In the genomic region with DNA sequence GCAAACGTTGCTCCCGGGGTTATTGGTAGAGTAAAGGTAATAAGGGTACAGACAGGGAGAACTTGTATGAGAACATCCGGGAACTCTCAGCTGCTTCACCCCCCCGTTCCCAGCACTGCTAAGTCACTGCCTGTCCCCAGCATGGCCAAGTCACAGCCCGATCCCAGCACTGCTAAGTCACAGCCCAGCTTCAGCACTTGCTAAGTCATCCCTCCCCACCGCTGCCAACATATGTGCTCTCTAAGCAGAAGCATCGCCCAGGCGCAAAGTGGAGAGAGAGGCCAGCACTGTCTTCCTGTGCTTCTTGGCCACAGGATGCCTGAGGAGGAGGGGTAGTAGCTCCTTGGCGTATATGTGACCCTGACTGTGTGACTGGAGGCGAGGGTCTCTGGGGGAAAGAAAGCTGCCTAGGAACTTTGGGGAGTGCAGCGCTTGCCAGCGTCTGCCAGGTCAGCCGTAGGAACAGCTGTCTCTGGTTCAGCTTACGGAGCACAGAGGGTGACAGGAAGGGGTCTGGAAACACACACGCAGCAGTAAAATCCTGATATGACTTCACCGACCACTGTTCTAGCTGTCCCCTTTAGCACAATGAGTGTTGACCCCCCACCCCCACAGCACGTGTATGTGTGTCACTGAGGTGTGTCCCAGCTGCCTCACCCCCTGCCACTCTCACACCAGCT, we compare ENCODE assay signal across 8 mouse cellular contexts. TPM values are rescaled to one million over a fixed set of nuclear protein-coding genes. Genes with fewer than 3 reads are reported as not detected.
A peak's percentile ranks its signal among the peaks of the same experiment; 100 is the strongest.
DNase-seq lines count a peak whose midpoint lies in the region; ATAC-seq lines count a peak whose summit lies in the region.

No protein-coding gene starts in this region.

- ATAC-seq in embryonic facial prominence, embryonic 14.5 days (ENCODE audit: low read depth): peak; percentile 41; the same call in 1 of the 2 replicates
- peak; percentile 63; the same call in 1 of the 2 replicates for ATAC-seq in heart, embryonic 12.5 days (ENCODE audit: insufficient number of reproducible peaks, low FRiP score)
- peak; percentile 86 for ATAC-seq in liver, embryonic 13.5 days (ENCODE audit: low read depth)
- ATAC-seq in midbrain, embryonic 15.5 days (replicated peaks): no peak

- no peaks in the 10 kb centered on the region for H3K27me3 ChIP-seq in embryonic facial prominence, embryonic 14.5 days (replicated peaks; ENCODE audit: control insufficient read depth, insufficient read depth, low read length)
- H3K27me3 ChIP-seq in heart, embryonic 12.5 days (replicated peaks): no peaks in the 10 kb centered on the region
- H3K27me3 ChIP-seq in liver, embryonic 13.5 days: 0 out of 2 replicates have a peak, but pooled peaks cover 3% of the 10 kb centered on the region
- no peaks in the 10 kb centered on the region for H3K27me3 ChIP-seq in midbrain, embryonic 15.5 days (replicated peaks)

- no peak overlapping the region for H3K4me2 ChIP-seq in embryonic facial prominence, embryonic 14.5 days (ENCODE audit: low read depth, low read length)
- H3K4me2 ChIP-seq in heart, embryonic 12.5 days: peak overlapping the region; percentile 46
- peak overlapping the region; percentile 17; the same call in 1 of the 2 replicates for H3K4me2 ChIP-seq in liver, embryonic 13.5 days
- no peak overlapping the region for H3K4me2 ChIP-seq in midbrain, embryonic 15.5 days

- H3K9me3 ChIP-seq in embryonic facial prominence, embryonic 14.5 days (ENCODE audit: control insufficient read depth, low read length): no peaks in the 10 kb centered on the region
- no peaks in the 10 kb centered on the region for H3K9me3 ChIP-seq in heart, embryonic 12.5 days (replicated peaks)
- no peaks in the 10 kb centered on the region for H3K9me3 ChIP-seq in liver, embryonic 13.5 days (replicated peaks)
- H3K9me3 ChIP-seq in midbrain, embryonic 15.5 days: no peaks in the 10 kb centered on the region

- 39% methylated on average over 17 of the region's 17 CpGs for WGBS in embryonic facial prominence, embryonic 14.5 days
- WGBS in heart, embryonic 12.5 days: 28% methylated on average over 17 of the region's 17 CpGs
- WGBS in liver, embryonic 13.5 days (ENCODE audit: insufficient replicate concordance): 27% methylated on average over 17 of the region's 17 CpGs
- 70% methylated on average over 17 of the region's 17 CpGs for WGBS in midbrain, embryonic 15.5 days

- 0 out of 2 replicates have a peak overlapping the region, but pooled peaks have one; percentile 28 for H3K27ac ChIP-seq in embryonic facial prominence, embryonic 14.5 days (replicated peaks; ENCODE audit: low read depth, low read length)
- no peak overlapping the region for H3K27ac ChIP-seq in heart, embryonic 12.5 days (ENCODE audit: poor library complexity, severe bottlenecking)
- H3K27ac ChIP-seq in liver, embryonic 13.5 days: 0 out of 2 replicates have a peak overlapping the region, but pooled peaks have one; percentile 18
- no peak overlapping the region for H3K27ac ChIP-seq in midbrain, embryonic 15.5 days

- H3K9ac ChIP-seq in embryonic facial prominence, embryonic 14.5 days (ENCODE audit: low read depth, low read length): no peak overlapping the region; the same call in 1 of the 2 replicates
- H3K9ac ChIP-seq in heart, embryonic 12.5 days: peak overlapping the region; percentile 27; the same call in 1 of the 2 replicates
- H3K9ac ChIP-seq in liver, embryonic 13.5 days: no peak overlapping the region
- H3K9ac ChIP-seq in midbrain, embryonic 15.5 days: no peak overlapping the region

- H3K36me3 ChIP-seq in embryonic facial prominence, embryonic 14.5 days (ENCODE audit: control insufficient read depth, insufficient read depth, low read length): 0 out of 2 replicates have a peak, but pooled peaks cover 37% of the 10 kb centered on the region
- no peaks in the 10 kb centered on the region for H3K36me3 ChIP-seq in heart, embryonic 12.5 days
- H3K36me3 ChIP-seq in liver, embryonic 13.5 days: no peaks in the 10 kb centered on the region
- H3K36me3 ChIP-seq in midbrain, embryonic 15.5 days (replicated peaks): peaks cover 17% of the 10 kb centered on the region; the same call in 1 of the 2 replicates

- H3K4me1 ChIP-seq in embryonic facial prominence, embryonic 14.5 days (ENCODE audit: control insufficient read depth, insufficient read depth, low read length): no peaks in the 10 kb centered on the region; the same call in 1 of the 2 replicates
- H3K4me1 ChIP-seq in heart, embryonic 12.5 days (replicated peaks): peaks cover 34% of the 10 kb centered on the region
- peaks cover 32% of the 10 kb centered on the region for H3K4me1 ChIP-seq in liver, embryonic 13.5 days (replicated peaks)
- H3K4me1 ChIP-seq in midbrain, embryonic 15.5 days: no peaks in the 10 kb centered on the region

- H3K4me3 ChIP-seq in embryonic facial prominence, embryonic 14.5 days (ENCODE audit: low read depth, low read length): no peak overlapping the region
- no peak overlapping the region for H3K4me3 ChIP-seq in heart, embryonic 12.5 days
- H3K4me3 ChIP-seq in liver, embryonic 13.5 days (replicated peaks): no peak overlapping the region
- H3K4me3 ChIP-seq in midbrain, embryonic 15.5 days: no peak overlapping the region

- peak; percentile 60 to 62 for DNase-seq in left cerebral cortex, adult 18-20 months (ENCODE audit: low spot score in 2 of 2)
- no peak for DNase-seq in left cerebral cortex, adult 11 months (ENCODE audit: low spot score)
- DNase-seq in embryonic facial prominence, embryonic 14.5 days (ENCODE audit: low spot score): peak; percentile 23
- DNase-seq in liver, embryonic 13.5 days: peak; percentile 57
- DNase-seq in T-cell, adult 2 months (ENCODE audit: low spot score): no peak
- DNase-seq in adipocyte (ENCODE audit: low spot score): no peak

RNA-seq across cellular contexts. Expression of a gene that starts 18.2 kb away (rescaled TPM):
- total RNA-seq in left cerebral cortex, adult 18-20 months (2021): 10 to 100 TPM; 14.6 to 17.2 TPM
- polyA plus RNA-seq in embryonic facial prominence, embryonic 14.5 days (2014; fragmentation: Nextera tagmentation; extraction: Ambion mirVana): 7.4 TPM in 2 replicates
- 3.0 and 4.3 TPM in 2 replicates for polyA plus RNA-seq in heart, embryonic 12.5 days (2016; fragmentation: Nextera tagmentation; extraction: Ambion mirVana)
- 2.3 and 2.5 TPM in 2 replicates for polyA plus RNA-seq in liver, embryonic 13.5 days (2015; fragmentation: Nextera tagmentation; extraction: Ambion mirVana)
- polyA plus RNA-seq in midbrain, embryonic 15.5 days (2015; fragmentation: Nextera tagmentation; extraction: Ambion mirVana): 33.7 and 36.7 TPM in 2 replicates

RNA-seq across cellular contexts. Expression of a gene that starts 24.0 kb away (rescaled TPM):
- not detected for total RNA-seq in left cerebral cortex, adult 18-20 months (2021)
- polyA plus RNA-seq in embryonic facial prominence, embryonic 14.5 days (2014; fragmentation: Nextera tagmentation; extraction: Ambion mirVana): 0.64 and 1.3 TPM in 2 replicates
- polyA plus RNA-seq in heart, embryonic 12.5 days (2016; fragmentation: Nextera tagmentation; extraction: Ambion mirVana): not detected in 2 replicates
- not detected in 2 replicates for polyA plus RNA-seq in liver, embryonic 13.5 days (2015; fragmentation: Nextera tagmentation; extraction: Ambion mirVana)
- polyA plus RNA-seq in midbrain, embryonic 15.5 days (2015; fragmentation: Nextera tagmentation; extraction: Ambion mirVana): not detected in 2 replicates

RNA-seq across cellular contexts. Expression of a gene that starts 28.6 kb away (rescaled TPM):
- total RNA-seq in left cerebral cortex, adult 18-20 months (2021): 10 to 100 TPM; 72.8 to 82.3 TPM
- polyA plus RNA-seq in embryonic facial prominence, embryonic 14.5 days (2014; fragmentation: Nextera tagmentation; extraction: Ambion mirVana): 81.7 and 90.0 TPM in 2 replicates
- polyA plus RNA-seq in heart, embryonic 12.5 days (2016; fragmentation: Nextera tagmentation; extraction: Ambion mirVana): 67.5 and 70.3 TPM in 2 replicates
- polyA plus RNA-seq in liver, embryonic 13.5 days (2015; fragmentation: Nextera tagmentation; extraction: Ambion mirVana): 20.0 and 21.8 TPM in 2 replicates
- polyA plus RNA-seq in midbrain, embryonic 15.5 days (2015; fragmentation: Nextera tagmentation; extraction: Ambion mirVana): 66.0 and 68.4 TPM in 2 replicates

RNA-seq across cellular contexts. Expression of a gene that starts 49.8 kb away (rescaled TPM):
- total RNA-seq in left cerebral cortex, adult 18-20 months (2021): 10 to 100 TPM; 13.4 to 13.7 TPM
- polyA plus RNA-seq in embryonic facial prominence, embryonic 14.5 days (2014; fragmentation: Nextera tagmentation; extraction: Ambion mirVana): 15.5 and 17.6 TPM in 2 replicates
- 5.8 and 7.1 TPM in 2 replicates for polyA plus RNA-seq in heart, embryonic 12.5 days (2016; fragmentation: Nextera tagmentation; extraction: Ambion mirVana)
- polyA plus RNA-seq in liver, embryonic 13.5 days (2015; fragmentation: Nextera tagmentation; extraction: Ambion mirVana): 7.4 and 8.9 TPM in 2 replicates
- polyA plus RNA-seq in midbrain, embryonic 15.5 days (2015; fragmentation: Nextera tagmentation; extraction: Ambion mirVana): 18.0 TPM in 2 replicates

RNA-seq across cellular contexts. Expression of a gene that starts 56.4 kb away (rescaled TPM):
- total RNA-seq in left cerebral cortex, adult 18-20 months (2021): 1 to 10 TPM; 3.1 to 3.4 TPM
- 17.4 and 22.0 TPM in 2 replicates for polyA plus RNA-seq in embryonic facial prominence, embryonic 14.5 days (2014; fragmentation: Nextera tagmentation; extraction: Ambion mirVana)
- 1.1 and 1.3 TPM in 2 replicates for polyA plus RNA-seq in heart, embryonic 12.5 days (2016; fragmentation: Nextera tagmentation; extraction: Ambion mirVana)
- polyA plus RNA-seq in liver, embryonic 13.5 days (2015; fragmentation: Nextera tagmentation; extraction: Ambion mirVana): 0.28 and 0.38 TPM in 2 replicates
- polyA plus RNA-seq in midbrain, embryonic 15.5 days (2015; fragmentation: Nextera tagmentation; extraction: Ambion mirVana): 2.5 and 2.7 TPM in 2 replicates

Comparison
In these comparisons a context has a peak if more than half of its experiments do, and no peak if none do; other contexts are left out.
1. DNase-seq: peak in left cerebral cortex, adult 18-20 months (2 of 2), embryonic facial prominence, embryonic 14.5 days (single experiment) and liver, embryonic 13.5 days (single experiment); none in left cerebral cortex, adult 11 months (single experiment), T-cell, adult 2 months (single experiment) and adipocyte (single experiment).
2. H3K27ac ChIP-seq: peak in embryonic facial prominence, embryonic 14.5 days (single experiment) and liver, embryonic 13.5 days (single experiment); none in heart, embryonic 12.5 days (single experiment) and midbrain, embryonic 15.5 days (single experiment).
3. H3K4me2 ChIP-seq: peak in heart, embryonic 12.5 days (single experiment) and liver, embryonic 13.5 days (single experiment); none in embryonic facial prominence, embryonic 14.5 days (single experiment) and midbrain, embryonic 15.5 days (single experiment).